Mouse (Mus musculus) megakaryocyte, embryonic 14.5 days (primary cell): ENCODE data around the gene Epb41l3.

Experiments used
- FLI1 ChIP-seq: IDR thresholded peaks from 2 replicates; pipeline ENCODE4 v1.6.1; 2012; ENCODE audit warnings: low read length, inconsistent platforms, mixed read lengths
- GATA1 ChIP-seq: IDR thresholded peaks from 3 replicates; pipeline ENCODE4 v1.6.1; 2012; ENCODE audit warnings: mixed read lengths, low read length, inconsistent platforms, borderline replicate concordance

DNA sequence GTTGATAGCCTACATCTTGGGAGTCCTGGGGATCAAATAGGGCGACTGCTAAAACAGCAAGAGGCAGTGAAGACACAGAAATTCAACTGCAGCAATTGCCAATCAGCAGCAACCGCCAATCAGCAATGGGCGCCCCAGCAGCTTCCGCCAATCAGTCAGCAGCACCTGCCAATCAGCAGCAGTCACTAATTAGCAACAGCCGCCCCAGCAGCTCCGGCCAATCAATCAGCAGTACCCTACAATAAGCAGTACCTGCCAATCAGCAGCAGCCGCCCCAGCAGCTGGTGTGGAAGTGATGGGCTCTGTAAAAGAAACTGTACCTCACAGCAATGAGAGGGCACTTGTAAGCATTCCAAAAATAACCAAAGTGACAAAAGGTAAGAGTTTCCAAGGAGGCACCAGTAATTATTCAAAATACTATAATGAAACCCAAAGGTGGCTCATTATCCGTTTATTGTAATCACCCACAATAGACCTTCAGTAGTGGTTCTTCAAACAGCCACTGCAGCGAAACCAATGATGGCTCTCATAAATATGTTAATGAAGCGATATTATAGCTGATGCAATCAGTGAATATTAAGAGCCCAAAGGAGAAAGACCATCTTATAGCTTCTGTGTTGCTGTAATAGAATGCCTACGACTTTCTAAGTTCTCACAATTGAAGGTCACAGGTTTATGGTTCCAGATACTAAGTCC, 228.2 kb downstream of the Epb41l3 start:
- TF ChIP-seq GATA1 (no peak), FLI1 (no peak)
